Mouse (Mus musculus) limb, embryonic 14.5 days (tissue): Measurements from ENCODE around the gene Dpm3. TPM values are rescaled to one million over a fixed set of nuclear protein-coding genes. Genes with fewer than 3 reads are reported as not detected.

ENCODE experiments used
- ATAC-seq: fragments of 200-750 bp; cut with Nextera tagmentation; 2 replicates; pipeline ENCODE4 v1.8.0; 2017; ENCODE audit warnings: low read depth, moderate number of reproducible peaks, moderate TSS enrichment; ENCODE audit not compliant: low FRiP score
- DNase-seq: peaks from one replicate; pipeline ENCODE4 v3.0.0-alpha.2; 2015; ENCODE audit warnings: low spot score
- H3K27ac ChIP-seq: fragments of 300-500 bp; sonication (generic); replicated peaks from 2 replicates; pipeline ENCODE4 v1.5.1; 2014; ENCODE audit warnings: low read depth, mild to moderate bottlenecking, low read length, moderate library complexity, mixed read lengths
- H3K27me3 ChIP-seq: fragments of 300-500 bp; sonication (generic); 2 replicates; pipeline ENCODE4 v1.6.1; 2014; ENCODE audit warnings: low read length, mixed read lengths; ENCODE audit not compliant: control insufficient read depth, insufficient read depth
- H3K36me3 ChIP-seq: fragments of 300-500 bp; sonication (generic); 2 replicates; pipeline ENCODE4 v1.6.1; 2014; ENCODE audit warnings: mild to moderate bottlenecking, low read length, moderate library complexity, mixed read lengths; ENCODE audit not compliant: control insufficient read depth, insufficient read depth
- H3K4me1 ChIP-seq: fragments of 300-500 bp; sonication (generic); 2 replicates; pipeline ENCODE4 v1.6.1; 2014; ENCODE audit warnings: antibody characterized with exemption, low read length, mixed read lengths; ENCODE audit not compliant: control insufficient read depth, insufficient read depth
- H3K4me2 ChIP-seq: fragments of 300-500 bp; sonication (generic); replicated peaks from 2 replicates; pipeline ENCODE4 v1.6.1; 2014; ENCODE audit warnings: low read depth, mild to moderate bottlenecking, low read length, moderate library complexity; ENCODE audit not compliant: severe bottlenecking
- H3K4me3 ChIP-seq: fragments of 300-500 bp; sonication (generic); replicated peaks from 2 replicates; pipeline ENCODE4 v1.5.1; 2014; ENCODE audit warnings: low read length
- H3K9ac ChIP-seq: fragments of 300-500 bp; sonication (generic); 2 replicates; pipeline ENCODE4 v1.6.1; 2014; ENCODE audit warnings: mild to moderate bottlenecking, low read depth, low read length, moderate library complexity; ENCODE audit not compliant: severe bottlenecking
- H3K9me3 ChIP-seq: fragments of 300-500 bp; sonication (generic); 2 replicates; pipeline ENCODE4 v1.6.1; 2016; ENCODE audit warnings: low read length; ENCODE audit not compliant: control insufficient read depth
- POLR2A ChIP-seq: fragments of 200-500 bp; IDR thresholded peaks from 2 replicates; pipeline ENCODE4 v1.8.0; 2012; ENCODE audit warnings: inconsistent platforms, mild to moderate bottlenecking, moderate library complexity, borderline replicate concordance; ENCODE audit not compliant: insufficient read depth, insufficient read length; ENCODE audit errors: extremely low read depth
- WGBS: fragments of 180-500 bp; shearing (Covaris S2); extraction: QIAGEN DNeasy Blood & Tissue Kit; methylation state at CpG from one replicate; pipeline ENCODE4 v1.1.7; 2014; 5-methylcytosine and 5-hydroxymethylcytosine counted together
- polyA plus RNA-seq, 2 experiments: library from polyadenylated mRNA; depleted of rRNA in 1 of 2; stranded (reverse) in 1 of 2; unstranded in 1 of 2; fragments of >200 nt; fragmentation: Nextera tagmentation in 1 of 2; extraction: Ambion mirVana in 1 of 2; gene quantifications; 2 replicates each; pipeline versions ENCODE4 v1.2.1 to v1.2.3; 2012 to 2014

Dpm3 gene
- polyA plus RNA-seq, 2 experiments = 173 to 313 TPM

DNA sequence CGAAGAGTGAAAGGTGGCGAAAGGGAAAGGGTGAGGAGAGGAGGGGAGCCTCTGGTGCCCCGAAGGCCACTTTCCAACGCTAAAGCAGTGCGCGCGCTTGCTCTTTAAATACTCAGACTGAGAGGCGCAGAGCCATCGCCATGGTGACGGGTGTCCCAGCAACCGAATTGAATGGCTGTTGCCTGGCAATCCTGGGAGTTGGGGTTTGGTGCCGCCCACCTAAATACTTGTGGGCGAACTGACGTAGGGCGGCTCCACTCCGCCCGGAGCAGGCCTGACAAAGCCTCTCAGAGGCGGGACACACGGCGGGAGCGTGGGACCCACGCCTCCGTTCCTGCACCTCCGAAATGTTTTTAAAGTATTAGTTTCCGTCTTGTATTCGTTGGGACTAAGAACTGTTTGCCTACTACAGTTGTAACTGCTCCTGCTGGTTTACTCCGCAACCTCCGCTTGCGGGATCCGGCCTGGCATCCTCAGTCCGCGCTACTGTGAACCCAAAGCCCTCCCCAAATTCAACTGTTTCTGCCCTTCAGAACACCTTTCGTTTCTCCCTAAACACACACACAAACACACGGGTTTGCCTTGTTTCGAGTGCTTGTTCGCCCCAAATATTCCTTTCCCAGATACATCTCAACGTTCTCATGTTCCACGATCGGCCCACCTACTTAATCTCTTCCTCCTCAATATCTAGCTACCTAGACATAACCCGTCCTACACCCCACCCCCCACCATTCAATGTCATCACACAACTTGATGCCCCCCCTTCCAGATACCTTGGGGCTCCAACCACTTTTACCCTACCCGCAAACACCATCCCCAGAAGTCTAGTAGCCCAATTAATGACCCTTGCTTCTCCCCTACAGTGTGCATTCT lies 31.6 kb upstream of the Dpm3 start:
- Histone ChIP-seq H3K36me3 (peaks cover 26% of the 10 kb centered on the region), H3K9me3 (no peaks in the 10 kb centered on the region), H3K27ac (peak overlapping the region; percentile 91), H3K4me3 (peak overlapping the region; percentile 39), H3K4me1 (peaks cover 22% of the 10 kb centered on the region), H3K27me3 (no peaks in the 10 kb centered on the region), H3K4me2 (peak overlapping the region; percentile 72), H3K9ac (peak overlapping the region; percentile 45)
- peak; percentile 95 for DNase-seq
- WGBS = 4% methylated on average over 38 of the region's 41 CpGs
- TF ChIP-seq POLR2A = peak; percentile 91; the same call in 1 of the 2 replicates
- ATAC-seq = peak; percentile 89

DNA sequence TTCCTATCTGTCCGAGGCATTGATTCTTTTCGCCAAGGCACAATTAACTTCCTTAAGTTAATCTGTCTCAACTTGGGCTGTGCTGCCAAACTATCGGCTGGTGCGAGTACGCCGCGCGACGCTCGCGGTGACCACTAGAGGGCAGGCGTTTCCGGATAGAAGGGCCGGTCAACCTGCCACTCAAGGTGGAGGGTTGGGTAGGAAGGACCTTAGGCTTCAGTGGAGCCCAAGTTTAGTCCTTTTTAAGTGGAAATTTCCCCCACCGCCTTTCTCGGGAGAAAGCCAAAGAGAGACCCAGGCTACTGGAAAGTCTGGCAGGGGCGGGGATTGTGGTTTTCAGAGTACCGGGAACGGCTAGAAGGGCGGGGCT lies 31.0 kb upstream of the Dpm3 start:
- ATAC-seq = peak; percentile 49
- Histone ChIP-seq H3K27me3 (no peaks in the 10 kb centered on the region), H3K9ac (peak overlapping the region; percentile 45; the same call in 1 of the 2 replicates), H3K4me3 (peak overlapping the region; percentile 39), H3K9me3 (no peaks in the 10 kb centered on the region), H3K36me3 (peaks cover 19% of the 10 kb centered on the region), H3K4me1 (peaks cover 22% of the 10 kb centered on the region), H3K4me2 (peak overlapping the region; percentile 72), H3K27ac (peak overlapping the region; percentile 91)
- under 1% methylated on average over 20 of the region's 20 CpGs for WGBS
- DNase-seq = peak; percentile 84
- no peak for TF ChIP-seq POLR2A

DNA sequence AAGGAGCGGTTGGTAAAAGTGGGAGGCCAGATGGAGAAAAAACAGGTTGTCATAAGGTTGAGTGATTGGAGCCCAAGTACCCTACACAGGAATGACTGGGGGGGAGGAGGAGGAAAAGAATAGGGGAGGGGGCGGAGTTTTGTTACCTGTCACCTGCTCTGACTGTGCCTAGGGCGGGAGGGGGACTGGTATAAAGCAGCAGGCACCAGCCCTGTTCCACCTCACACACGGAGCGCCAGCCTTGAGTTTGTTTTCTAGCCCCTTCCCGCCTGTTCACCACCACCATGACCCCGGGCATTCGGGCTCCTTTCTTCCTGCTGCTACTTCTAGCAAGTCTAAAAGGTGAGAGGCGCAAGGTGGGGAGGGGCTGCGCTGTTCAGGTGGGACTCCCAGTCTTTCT lies 30.3 kb upstream of the Dpm3 start, which contains the start of gene Muc1:
TSS of gene Muc1 (plus strand) at position 222 of the 400 bp plus-strand sequence.
- peaks cover 18% of the 10 kb centered on the region for H3K36me3 ChIP-seq
- ATAC-seq (no peak), DNase-seq (no peak)
- H3K9ac ChIP-seq = peak within 1 kb of the TSS; percentile 45
- peak within 1 kb of the TSS; percentile 91 for H3K27ac ChIP-seq
- peaks cover 22% of the 10 kb centered on the region for H3K4me1 ChIP-seq
- no peak for TF ChIP-seq POLR2A
- H3K27me3 ChIP-seq = no peaks in the 10 kb centered on the region
- peak within 1 kb of the TSS; percentile 72 for H3K4me2 ChIP-seq
- H3K9me3 ChIP-seq = no peaks in the 10 kb centered on the region
- 29% methylated on average over 9 of the region's 10 CpGs for WGBS
- H3K4me3 ChIP-seq = peak within 1 kb of the TSS; percentile 39

DNA sequence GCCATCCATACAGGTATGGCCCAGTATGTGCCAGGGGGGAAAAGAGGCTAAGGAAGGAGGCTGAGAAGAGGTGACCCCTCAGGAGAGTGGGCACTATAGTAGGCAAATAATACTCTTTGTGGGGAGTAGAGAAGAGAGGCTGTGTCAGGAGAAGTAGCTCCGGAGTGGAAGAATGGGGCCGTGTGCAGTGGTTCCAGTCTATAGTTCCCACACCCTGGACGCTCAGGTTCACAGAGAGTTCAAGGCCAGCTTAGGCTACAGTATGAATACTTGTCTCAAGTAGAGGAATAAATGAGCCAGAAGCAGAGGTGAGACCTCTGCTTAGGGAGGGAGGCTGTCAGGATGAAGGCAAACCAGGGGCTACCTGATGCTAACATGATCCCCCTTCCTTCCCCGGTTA lies 29.9 kb upstream of the Dpm3 start:
- H3K9me3 ChIP-seq = no peaks in the 10 kb centered on the region
- no peak overlapping the region for H3K4me3 ChIP-seq
- 59% methylated on average over 4 of the region's 4 CpGs for WGBS
- H3K36me3 ChIP-seq = peaks cover 23% of the 10 kb centered on the region
- H3K27me3 ChIP-seq = no peaks in the 10 kb centered on the region
- H3K9ac ChIP-seq = no peak overlapping the region
- no peak overlapping the region for H3K27ac ChIP-seq
- no peak for DNase-seq
- H3K4me2 ChIP-seq = no peak overlapping the region
- no peak for ATAC-seq
- no peak for TF ChIP-seq POLR2A
- H3K4me1 ChIP-seq = peaks cover 22% of the 10 kb centered on the region

DNA sequence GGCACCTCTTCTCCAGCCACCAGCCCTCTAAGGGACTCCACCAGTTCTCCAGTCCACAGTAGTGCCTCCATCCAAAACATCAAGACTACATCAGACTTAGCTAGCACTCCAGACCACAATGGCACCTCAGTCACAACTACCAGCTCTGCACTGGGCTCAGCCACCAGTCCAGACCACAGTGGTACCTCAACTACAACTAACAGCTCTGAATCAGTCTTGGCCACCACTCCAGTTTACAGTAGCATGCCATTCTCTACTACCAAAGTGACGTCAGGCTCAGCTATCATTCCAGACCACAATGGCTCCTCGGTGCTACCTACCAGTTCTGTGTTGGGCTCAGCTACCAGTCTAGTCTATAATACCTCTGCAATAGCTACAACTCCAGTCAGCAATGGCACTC lies 28.6 kb upstream of the Dpm3 start:
- no peak for ATAC-seq
- no peak overlapping the region for H3K9ac ChIP-seq
- WGBS = 86% methylated on average over 2 of the region's 2 CpGs
- no peak overlapping the region for H3K27ac ChIP-seq
- no peak for DNase-seq
- no peak overlapping the region for H3K4me3 ChIP-seq
- no peak for TF ChIP-seq POLR2A
- peaks cover 22% of the 10 kb centered on the region for H3K4me1 ChIP-seq
- H3K36me3 ChIP-seq = peaks cover 19% of the 10 kb centered on the region
- H3K9me3 ChIP-seq = no peaks in the 10 kb centered on the region
- no peaks in the 10 kb centered on the region for H3K27me3 ChIP-seq
- no peak overlapping the region for H3K4me2 ChIP-seq
